Mouse (Mus musculus) liver, embryonic 14.5 days (tissue): Measurements from ENCODE around the gene Klhl40.

ENCODE experiments used
- CTCF ChIP-seq: IDR thresholded peaks from 2 replicates; pipeline ENCODE4 v1.5.1; 2016; ENCODE audit warnings: antibody characterized with exemption, low read depth, control low read depth
- EP300 ChIP-seq: IDR thresholded peaks from 2 replicates; pipeline ENCODE4 v1.6.1; 2016; ENCODE audit warnings: antibody characterized with exemption, low read depth

GRCm38 (mm10) chr9:121757432-121757831 lies 20.0 kb upstream of the Klhl40 start:
- TF ChIP-seq CTCF, result no peak
- TF ChIP-seq EP300, result no peak
